Mouse (Mus musculus) megakaryocyte-erythroid progenitor cell, adult 5-6 weeks (primary cell): ENCODE results near the gene 2900011O08Rik. TPM values are rescaled to one million over a fixed set of nuclear protein-coding genes. Genes with fewer than 3 reads are reported as not detected.

Experiments used
- ATAC-seq: replicated peaks from 2 replicates; pipeline ENCODE4 v1.8.0; 2016; ENCODE audit warnings: mild to moderate bottlenecking, inconsistent platforms; ENCODE audit not compliant: severe bottlenecking, poor library complexity, low FRiP score, low TSS enrichment
- total RNA-seq, 2 experiments: library from RNA; stranded (forward) in 1 of 2; stranded (reverse) in 1 of 2; fragments of 200-1000, 215-1000 nt in 1 of 2; fragments of >200 nt in 1 of 2; fragmentation: Nextera tagmentation in 1 of 2; gene quantifications; 2 replicates each; pipeline ENCODE4 v1.2.3; 2014 to 2017

The 2900011O08Rik gene
- total RNA-seq, 2 experiments from 2014 or later: not detected

- no peak for ATAC-seq
Measured at GRCm38 (mm10) chr16:14003386-14004130, 17.2 kb downstream of the 2900011O08Rik start.

- peak; percentile 65; the same call in 1 of the 2 replicates for ATAC-seq
Measured at GRCm38 (mm10) chr16:14004170-14004569, 17.8 kb downstream of the 2900011O08Rik start.

GRCm38 (mm10) chr16:14004726-14005125 is 18.3 kb downstream of the 2900011O08Rik start:
- ATAC-seq: no peak

- ATAC-seq: no peak
Measured at GRCm38 (mm10) chr16:14005266-14005665, 18.9 kb downstream of the 2900011O08Rik start.

- no peak for ATAC-seq
Measured at GRCm38 (mm10) chr16:14008081-14008480, 21.7 kb downstream of the 2900011O08Rik start.

GRCm38 (mm10) chr16:14008708-14009107 is 22.3 kb downstream of the 2900011O08Rik start:
- ATAC-seq: no peak

GRCm38 (mm10) chr16:14009966-14010365 is 23.6 kb downstream of the 2900011O08Rik start:
- no peak for ATAC-seq

GRCm38 (mm10) chr16:14017306-14017705 is 30.9 kb downstream of the 2900011O08Rik start:
- ATAC-seq: no peak

GRCm38 (mm10) chr16:14021166-14021822 is 34.9 kb downstream of the 2900011O08Rik start:
- ATAC-seq: no peak

GRCm38 (mm10) chr16:14025091-14025990 is 38.9 kb downstream of the 2900011O08Rik start:
- no peak for ATAC-seq

- ATAC-seq: no peak
Measured at GRCm38 (mm10) chr16:14029072-14029471, 42.7 kb downstream of the 2900011O08Rik start.

GRCm38 (mm10) chr16:14029851-14030250 is 43.4 kb downstream of the 2900011O08Rik start:
- no peak for ATAC-seq

GRCm38 (mm10) chr16:14030650-14031049 is 44.2 kb downstream of the 2900011O08Rik start:
- ATAC-seq: no peak

GRCm38 (mm10) chr16:14033076-14033475 is 46.7 kb downstream of the 2900011O08Rik start:
- ATAC-seq: no peak

GRCm38 (mm10) chr16:14042421-14042820 is 56.0 kb downstream of the 2900011O08Rik start:
- ATAC-seq: no peak

- no peak for ATAC-seq
Measured at GRCm38 (mm10) chr16:14044695-14045094, 58.3 kb downstream of the 2900011O08Rik start.

GRCm38 (mm10) chr16:14046224-14046756 is 59.9 kb downstream of the 2900011O08Rik start:
- ATAC-seq: no peak

- no peak for ATAC-seq
Measured at GRCm38 (mm10) chr16:14052221-14052620, 65.8 kb downstream of the 2900011O08Rik start.

GRCm38 (mm10) chr16:14053116-14053515 is 66.7 kb downstream of the 2900011O08Rik start:
- ATAC-seq: no peak

GRCm38 (mm10) chr16:14055271-14055670 is 68.9 kb downstream of the 2900011O08Rik start:
- no peak for ATAC-seq
